Mouse (Mus musculus): ENCODE results near the gene F2r. TPM values are rescaled to one million over a fixed set of nuclear protein-coding genes. Genes with fewer than 3 reads are reported as not detected.

F2r gene
- polyA plus RNA-seq (2015; fragmentation: Nextera tagmentation; extraction: Ambion mirVana) = 98.6 and 109 TPM in 2 replicates

GRCm38 (mm10) chr13:95618309-95618712 lies at the start of gene F2r:
Gene F2r (minus strand): TSS chr13:95618487.
- Histone ChIP-seq H3K27ac (peak within 1 kb of the TSS; percentile 92), H3K9me3 (replicated peaks) (no peaks in the 10 kb centered on the region), H3K4me3 (peak within 1 kb of the TSS; percentile 84), H3K27me3 (no peaks in the 10 kb centered on the region), H3K4me1 (replicated peaks) (peaks cover 43% of the 10 kb centered on the region), H3K36me3 (no peaks in the 10 kb centered on the region), H3K4me2 (peak within 1 kb of the TSS; percentile 83), H3K9ac (peak within 1 kb of the TSS; percentile 94)
- under 1% methylated on average over 42 of the region's 42 CpGs for WGBS
- peak; percentile 92 for ATAC-seq (replicated peaks; ENCODE audit: insufficient number of reproducible peaks, insufficient read depth, low FRiP score, low read depth)

DNA sequence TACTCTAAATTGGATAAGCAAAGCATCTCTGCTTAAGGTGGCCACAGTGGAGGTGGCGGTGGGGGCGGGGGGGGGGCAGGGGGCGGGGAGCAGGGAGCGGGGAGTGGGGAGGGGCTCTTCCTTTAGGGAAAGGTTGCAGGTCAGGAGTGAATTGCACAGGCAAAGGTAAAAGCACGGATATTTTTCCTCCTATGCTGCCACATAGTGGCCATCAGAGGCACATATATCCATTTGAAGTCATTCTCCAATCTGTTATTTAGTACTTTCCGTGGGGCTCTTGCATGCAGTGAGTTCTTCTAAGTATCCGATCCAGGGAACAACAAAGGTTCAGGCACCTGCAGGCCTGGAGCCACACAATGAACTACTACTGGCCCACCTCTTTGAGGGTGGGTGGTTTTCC lies 49.0 kb upstream of the F2r start:
- ATAC-seq (replicated peaks; ENCODE audit: insufficient number of reproducible peaks, insufficient read depth, low FRiP score, low read depth) = 0 out of 2 replicates have a peak, but pooled peaks have one; percentile 13

GRCm38 (mm10) chr13:95665644-95666356 lies 47.5 kb upstream of the F2r start:
- H3K9me3 ChIP-seq (replicated peaks) = no peaks in the 10 kb centered on the region
- no peak for ATAC-seq (replicated peaks; ENCODE audit: insufficient number of reproducible peaks, insufficient read depth, low FRiP score, low read depth)
- no peak overlapping the region for H3K4me2 ChIP-seq
- no peaks in the 10 kb centered on the region for H3K4me1 ChIP-seq (replicated peaks)
- H3K27me3 ChIP-seq = no peaks in the 10 kb centered on the region
- no peaks in the 10 kb centered on the region for H3K36me3 ChIP-seq
- H3K9ac ChIP-seq = no peak overlapping the region
- H3K27ac ChIP-seq = no peak overlapping the region
- 85% methylated on average over 13 of the region's 13 CpGs for WGBS
- H3K4me3 ChIP-seq = no peak overlapping the region

More for the DNA sequence above, 49.0 kb upstream of the F2r start:
- peaks cover 10% of the 10 kb centered on the region for H3K4me1 ChIP-seq (replicated peaks)
- 28% methylated on average over 7 of the region's 7 CpGs for WGBS
- no peak overlapping the region for H3K4me3 ChIP-seq
- no peaks in the 10 kb centered on the region for H3K36me3 ChIP-seq
- H3K9ac ChIP-seq = no peak overlapping the region
- H3K4me2 ChIP-seq = 0 out of 2 replicates have a peak overlapping the region, but pooled peaks have one; percentile 26
- H3K27me3 ChIP-seq = no peaks in the 10 kb centered on the region
- no peaks in the 10 kb centered on the region for H3K9me3 ChIP-seq (replicated peaks)
- H3K27ac ChIP-seq = no peak overlapping the region

GRCm38 (mm10) chr13:95663834-95664233 lies 45.5 kb upstream of the F2r start:
- 90% methylated on average over 4 of the region's 4 CpGs for WGBS
- no peaks in the 10 kb centered on the region for H3K27me3 ChIP-seq
- no peak overlapping the region for H3K4me2 ChIP-seq
- H3K4me1 ChIP-seq (replicated peaks) = no peaks in the 10 kb centered on the region
- no peak overlapping the region for H3K9ac ChIP-seq
- no peak for ATAC-seq (replicated peaks; ENCODE audit: insufficient number of reproducible peaks, insufficient read depth, low FRiP score, low read depth)
- H3K27ac ChIP-seq = no peak overlapping the region
- no peaks in the 10 kb centered on the region for H3K9me3 ChIP-seq (replicated peaks)
- H3K4me3 ChIP-seq = no peak overlapping the region
- no peaks in the 10 kb centered on the region for H3K36me3 ChIP-seq

GRCm38 (mm10) chr13:95659432-95659831 lies 41.1 kb upstream of the F2r start:
- ATAC-seq (replicated peaks; ENCODE audit: insufficient number of reproducible peaks, insufficient read depth, low FRiP score, low read depth) = peak; percentile 37; the same call in 1 of the 2 replicates

DNA sequence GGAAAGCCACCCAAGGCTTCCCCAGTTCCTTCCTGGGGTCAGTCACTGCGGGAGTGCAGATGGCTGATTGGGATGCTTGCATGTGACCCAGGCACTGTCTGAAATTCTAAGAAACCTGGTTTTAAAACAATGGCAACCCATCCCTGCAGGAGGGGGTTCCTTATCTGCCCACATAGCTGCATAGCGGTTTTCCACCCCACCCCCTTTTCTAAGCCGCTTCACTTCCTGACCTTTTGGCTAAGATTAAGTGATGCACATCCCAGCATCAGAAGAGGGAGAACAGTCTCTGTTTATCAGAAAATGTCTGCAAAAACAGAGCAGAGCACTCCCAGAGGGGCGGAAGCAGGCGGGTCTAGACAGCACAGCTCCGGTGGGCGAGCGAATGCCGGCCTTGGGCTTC lies 38.9 kb upstream of the F2r start:
- ATAC-seq (replicated peaks; ENCODE audit: insufficient number of reproducible peaks, insufficient read depth, low FRiP score, low read depth) = peak; percentile 65
- peak overlapping the region; percentile 11; the same call in 1 of the 2 replicates for H3K27ac ChIP-seq
- H3K36me3 ChIP-seq = no peaks in the 10 kb centered on the region

More at GRCm38 (mm10) chr13:95659432-95659831, 41.1 kb upstream of the F2r start:
- Histone ChIP-seq H3K27ac (peak overlapping the region; percentile 73), H3K36me3 (no peaks in the 10 kb centered on the region), H3K9me3 (replicated peaks) (no peaks in the 10 kb centered on the region), H3K4me3 (no peak overlapping the region), H3K4me2 (no peak overlapping the region), H3K27me3 (no peaks in the 10 kb centered on the region), H3K9ac (no peak overlapping the region), H3K4me1 (replicated peaks) (peaks cover 11% of the 10 kb centered on the region)
- WGBS = 57% methylated on average over 7 of the region's 7 CpGs

DNA sequence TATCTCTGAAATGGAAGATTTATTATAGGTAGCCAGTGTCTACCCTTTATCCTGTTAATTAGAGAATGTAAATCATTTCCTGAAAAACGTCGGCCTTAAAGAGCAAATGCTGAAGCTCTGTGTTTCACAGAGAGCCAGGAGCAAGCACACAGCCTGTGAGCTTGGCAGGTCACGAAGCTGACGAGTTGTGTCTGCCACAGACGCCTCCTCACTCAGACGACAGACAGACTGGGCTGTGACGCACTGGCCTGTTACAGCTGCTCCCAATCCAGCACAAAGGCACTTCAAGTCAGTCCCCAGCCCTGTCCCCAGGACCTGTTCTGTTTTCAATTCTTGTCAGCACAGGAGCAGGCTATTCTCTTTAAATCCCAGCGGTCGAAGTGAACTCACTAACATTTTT lies 37.0 kb upstream of the F2r start:
- peaks cover 11% of the 10 kb centered on the region for H3K4me1 ChIP-seq (replicated peaks)
- no peaks in the 10 kb centered on the region for H3K36me3 ChIP-seq
- no peak overlapping the region for H3K9ac ChIP-seq
- no peak overlapping the region for H3K4me3 ChIP-seq
- peak overlapping the region; percentile 20; the same call in 1 of the 2 replicates for H3K4me2 ChIP-seq
- WGBS = 17% methylated on average over 9 of the region's 9 CpGs
- no peaks in the 10 kb centered on the region for H3K27me3 ChIP-seq
- H3K9me3 ChIP-seq (replicated peaks) = no peaks in the 10 kb centered on the region
- peak overlapping the region; percentile 67 for H3K27ac ChIP-seq
- ATAC-seq (replicated peaks; ENCODE audit: insufficient number of reproducible peaks, insufficient read depth, low FRiP score, low read depth) = 0 out of 2 replicates have a peak, but pooled peaks have one; percentile 48

More for the DNA sequence above, 38.9 kb upstream of the F2r start:
- 37% methylated on average over 9 of the region's 9 CpGs for WGBS
- no peaks in the 10 kb centered on the region for H3K9me3 ChIP-seq (replicated peaks)
- no peaks in the 10 kb centered on the region for H3K27me3 ChIP-seq
- no peak overlapping the region for H3K4me3 ChIP-seq
- H3K9ac ChIP-seq = no peak overlapping the region
- peaks cover 11% of the 10 kb centered on the region for H3K4me1 ChIP-seq (replicated peaks)
- no peak overlapping the region for H3K4me2 ChIP-seq

GRCm38 (mm10) chr13:95653696-95654095 lies 35.4 kb upstream of the F2r start:
- H3K4me1 ChIP-seq (replicated peaks) = peaks cover 11% of the 10 kb centered on the region

DNA sequence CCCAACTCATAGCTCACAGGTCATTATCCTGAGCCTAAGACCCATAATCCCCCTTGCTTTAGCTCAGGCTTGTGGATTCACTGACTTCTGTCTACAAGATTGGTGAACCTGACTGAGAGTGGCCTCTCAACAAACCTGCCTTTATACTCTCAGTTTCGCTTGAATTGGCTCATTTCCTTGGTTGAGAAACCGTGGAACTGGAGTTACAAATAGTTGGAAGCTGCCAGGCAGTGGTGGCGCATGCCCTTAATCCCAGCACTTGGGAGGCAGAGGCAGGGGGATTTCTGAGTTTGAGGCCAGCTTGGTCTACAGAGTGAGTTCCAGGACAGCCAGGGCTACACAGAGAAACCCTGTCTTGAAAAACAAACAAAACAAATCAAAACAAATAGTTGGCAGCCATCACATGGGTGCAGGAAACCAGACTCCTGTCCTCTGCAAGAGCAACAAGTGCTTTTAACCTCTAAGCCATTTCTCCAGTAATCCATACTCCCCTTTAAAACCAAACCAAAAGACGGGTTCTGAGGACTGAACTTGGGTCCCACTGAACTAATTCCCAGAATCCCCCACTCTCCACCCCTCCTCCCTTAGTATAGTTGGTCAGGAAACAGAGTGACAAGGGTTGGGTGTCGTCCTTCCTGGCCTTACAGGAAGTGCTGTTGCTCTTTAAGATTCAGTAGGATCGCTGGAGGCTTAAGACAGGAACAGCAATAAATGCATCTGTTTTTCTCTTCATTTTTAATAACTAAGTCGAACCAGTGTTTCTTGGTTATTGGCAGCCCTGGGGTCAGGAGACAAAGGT lies 33.8 kb upstream of the F2r start:
- no peak overlapping the region for H3K27ac ChIP-seq
- H3K36me3 ChIP-seq = no peaks in the 10 kb centered on the region
- H3K9me3 ChIP-seq (replicated peaks) = no peaks in the 10 kb centered on the region
- WGBS = 78% methylated on average over 7 of the region's 7 CpGs
- no peaks in the 10 kb centered on the region for H3K27me3 ChIP-seq
- no peak overlapping the region for H3K9ac ChIP-seq
- ATAC-seq (replicated peaks; ENCODE audit: insufficient number of reproducible peaks, insufficient read depth, low FRiP score, low read depth) = no peak
- no peak overlapping the region for H3K4me2 ChIP-seq
- H3K4me1 ChIP-seq (replicated peaks) = peaks cover 15% of the 10 kb centered on the region
- no peak overlapping the region for H3K4me3 ChIP-seq

More at GRCm38 (mm10) chr13:95653696-95654095, 35.4 kb upstream of the F2r start:
- H3K27me3 ChIP-seq = no peaks in the 10 kb centered on the region
- no peaks in the 10 kb centered on the region for H3K9me3 ChIP-seq (replicated peaks)
- ATAC-seq (replicated peaks; ENCODE audit: insufficient number of reproducible peaks, insufficient read depth, low FRiP score, low read depth) = no peak
- no peak overlapping the region for H3K27ac ChIP-seq
- no peak overlapping the region for H3K9ac ChIP-seq
- WGBS = 66% methylated on average over 4 of the region's 4 CpGs
- H3K4me3 ChIP-seq = no peak overlapping the region
- H3K4me2 ChIP-seq = no peak overlapping the region
- H3K36me3 ChIP-seq = no peaks in the 10 kb centered on the region

- ATAC-seq (replicated peaks; ENCODE audit: insufficient number of reproducible peaks, insufficient read depth, low FRiP score, low read depth) = no peak
- no peaks in the 10 kb centered on the region for H3K9me3 ChIP-seq (replicated peaks)
- peaks cover 9% of the 10 kb centered on the region for H3K4me1 ChIP-seq (replicated peaks)
- H3K4me2 ChIP-seq = no peak overlapping the region
- H3K9ac ChIP-seq = no peak overlapping the region
- 85% methylated on average over 3 of the region's 3 CpGs for WGBS
- H3K4me3 ChIP-seq = no peak overlapping the region
- H3K27ac ChIP-seq = no peak overlapping the region
- H3K36me3 ChIP-seq = no peaks in the 10 kb centered on the region
- H3K27me3 ChIP-seq = no peaks in the 10 kb centered on the region
These were observed 31.7 kb upstream of the F2r start for GRCm38 (mm10) chr13:95649941-95650340.

DNA sequence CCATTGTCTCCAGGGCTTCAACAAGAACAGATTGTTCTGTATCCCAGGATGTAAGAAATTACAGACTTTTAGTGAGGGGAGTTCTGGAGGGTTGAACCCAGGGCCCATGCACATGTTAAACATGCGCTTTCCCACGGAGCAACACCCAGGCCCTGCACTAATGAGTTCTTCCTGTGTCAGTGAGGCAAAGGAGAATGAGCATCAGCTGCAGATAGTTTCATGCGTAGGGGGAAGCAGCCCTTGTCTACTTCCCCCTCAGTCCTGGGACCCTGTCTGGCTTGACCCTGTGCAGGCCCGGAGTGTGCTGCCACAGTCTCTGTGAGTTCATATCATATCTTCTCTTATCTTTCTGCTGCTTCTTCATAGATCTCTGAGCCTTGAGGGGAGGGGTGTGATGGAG lies 29.0 kb upstream of the F2r start:
- Histone ChIP-seq H3K9ac (no peak overlapping the region), H3K4me2 (no peak overlapping the region), H3K4me1 (replicated peaks) (peaks cover 15% of the 10 kb centered on the region), H3K27me3 (no peaks in the 10 kb centered on the region), H3K4me3 (no peak overlapping the region), H3K36me3 (no peaks in the 10 kb centered on the region), H3K9me3 (replicated peaks) (no peaks in the 10 kb centered on the region), H3K27ac (peak overlapping the region; percentile 44)
- 53% methylated on average over 4 of the region's 4 CpGs for WGBS
- no peak for ATAC-seq (replicated peaks; ENCODE audit: insufficient number of reproducible peaks, insufficient read depth, low FRiP score, low read depth)
